Mouse (Mus musculus) telencephalon, adult 2 months (tissue): Measurements from ENCODE around the gene Cmya5.
"Not testable (repeated sequence)": the region's sequence is repeated elsewhere in the genome, so short reads cannot be mapped to it uniquely, and the experiment has no call there.

Experiments used
- DNase-seq: peaks from one replicate; pipeline ENCODE4 v3.0.0-alpha.2; 2011; ENCODE audit warnings: low read depth, low spot score

Cmya5 gene

DNA sequence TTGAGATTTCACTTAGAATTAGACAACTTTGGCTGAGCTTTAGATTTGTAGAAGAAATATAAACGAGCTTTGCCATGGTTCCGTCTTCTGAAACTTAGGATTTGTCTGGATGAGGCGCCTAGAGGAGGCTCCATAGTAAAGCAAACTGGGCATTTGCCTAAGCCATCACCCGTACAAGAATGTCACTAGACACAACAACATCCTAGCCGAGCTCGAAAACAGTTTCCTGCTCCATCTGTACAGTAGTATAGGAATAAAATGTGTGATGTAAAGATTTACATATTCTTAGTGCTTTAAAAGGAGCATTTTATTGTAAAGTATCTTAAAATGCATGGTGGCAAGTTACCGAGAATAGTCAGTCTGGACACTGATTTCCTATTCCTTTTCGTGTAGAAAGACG is 22.2 kb downstream of the Cmya5 start:
- no peak for DNase-seq

DNA sequence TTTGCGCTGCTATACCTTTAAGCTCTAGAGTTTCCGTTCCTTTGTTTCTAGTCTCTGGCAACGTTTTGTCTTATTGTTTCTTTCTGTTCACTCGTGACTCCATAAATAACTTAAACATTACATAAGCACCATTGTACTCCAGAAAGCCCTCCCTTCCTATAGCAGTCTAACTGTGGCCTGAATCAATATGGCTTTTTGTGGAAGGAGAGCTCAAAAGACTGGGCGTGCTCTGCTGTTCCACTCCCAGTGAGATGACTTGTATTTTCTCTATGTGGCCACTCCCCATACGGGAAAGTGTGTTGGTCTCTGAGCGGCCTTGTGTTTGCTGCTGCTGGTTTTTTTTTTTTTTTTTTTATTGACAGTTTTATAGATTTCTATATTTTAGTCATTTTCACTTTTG is 27.3 kb downstream of the Cmya5 start:
- DNase-seq: no peak

DNA sequence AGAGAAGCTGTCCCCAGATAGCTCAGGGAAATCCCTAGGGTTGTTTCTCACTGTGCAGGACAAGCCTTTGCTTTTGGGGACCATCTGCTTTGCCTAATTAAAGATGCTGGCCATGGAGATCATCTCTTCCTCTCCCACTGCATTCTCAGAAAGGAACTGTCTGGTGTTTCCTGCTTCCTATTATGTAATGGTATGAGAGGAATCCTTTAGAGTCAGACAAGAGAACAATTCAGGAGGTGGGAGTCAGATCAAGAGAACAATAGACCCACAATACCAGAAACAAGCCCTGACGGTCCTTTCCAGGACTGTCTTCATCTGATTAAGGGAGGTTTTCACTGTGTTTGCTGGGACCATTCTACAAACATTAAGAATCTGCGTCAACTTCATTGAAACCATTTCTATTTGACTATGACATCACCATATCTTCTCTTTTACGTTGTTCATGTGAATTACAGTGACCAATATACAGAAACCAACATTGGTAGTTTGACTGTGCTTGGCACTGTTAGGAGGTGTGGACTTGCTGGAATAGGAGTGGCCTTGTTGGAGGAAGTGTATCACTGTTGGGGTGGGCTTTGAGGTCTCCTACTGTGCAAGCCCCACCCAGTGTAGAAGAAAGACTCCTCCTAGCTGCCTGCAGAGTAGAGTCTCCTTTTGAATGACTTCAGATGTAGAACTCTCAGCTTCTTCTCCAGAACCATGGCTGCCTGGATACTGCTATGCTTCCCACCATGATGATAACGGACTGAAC is 42.0 kb downstream of the Cmya5 start:
- no peak for DNase-seq

DNA sequence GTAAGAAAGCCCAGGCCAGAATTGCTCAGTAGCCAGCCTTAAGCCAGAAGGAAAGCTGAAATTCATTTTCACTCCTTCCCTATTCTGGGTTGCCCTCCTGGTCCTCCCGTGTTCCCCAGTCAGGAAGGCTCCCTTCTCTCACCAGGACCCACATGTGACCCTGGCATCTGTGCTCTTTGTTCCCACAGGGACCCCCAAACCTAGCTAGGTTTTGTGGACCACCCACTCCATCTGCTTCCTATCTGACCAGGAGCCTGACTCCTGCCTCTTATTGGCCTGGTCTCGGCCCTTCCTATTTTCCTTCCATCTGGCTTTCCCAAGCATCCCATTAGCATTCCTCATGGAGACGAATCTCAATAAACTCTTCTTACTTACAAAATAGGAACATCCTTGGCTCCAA is 45.9 kb downstream of the Cmya5 start:
- DNase-seq: no peak

DNA sequence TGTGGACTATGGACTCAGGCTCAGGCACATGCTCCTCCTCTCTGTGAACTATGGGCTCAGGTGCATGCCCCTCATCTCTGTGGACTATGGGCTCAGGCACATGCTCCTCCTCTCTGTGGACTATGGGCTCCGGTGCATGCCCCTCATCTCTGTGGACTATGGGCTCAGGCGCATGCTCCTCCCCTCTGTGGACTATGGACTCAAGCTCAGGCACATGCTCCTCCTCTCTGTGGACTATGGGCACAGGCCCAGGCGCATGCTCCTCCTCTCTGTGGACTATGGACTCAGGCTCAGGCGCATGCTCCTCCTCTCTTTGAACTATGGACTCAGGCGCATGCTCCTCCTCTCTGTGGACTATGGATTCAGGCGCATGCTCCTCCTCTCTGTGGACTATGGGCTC is 47.9 kb downstream of the Cmya5 start:
- no peak for DNase-seq

DNA sequence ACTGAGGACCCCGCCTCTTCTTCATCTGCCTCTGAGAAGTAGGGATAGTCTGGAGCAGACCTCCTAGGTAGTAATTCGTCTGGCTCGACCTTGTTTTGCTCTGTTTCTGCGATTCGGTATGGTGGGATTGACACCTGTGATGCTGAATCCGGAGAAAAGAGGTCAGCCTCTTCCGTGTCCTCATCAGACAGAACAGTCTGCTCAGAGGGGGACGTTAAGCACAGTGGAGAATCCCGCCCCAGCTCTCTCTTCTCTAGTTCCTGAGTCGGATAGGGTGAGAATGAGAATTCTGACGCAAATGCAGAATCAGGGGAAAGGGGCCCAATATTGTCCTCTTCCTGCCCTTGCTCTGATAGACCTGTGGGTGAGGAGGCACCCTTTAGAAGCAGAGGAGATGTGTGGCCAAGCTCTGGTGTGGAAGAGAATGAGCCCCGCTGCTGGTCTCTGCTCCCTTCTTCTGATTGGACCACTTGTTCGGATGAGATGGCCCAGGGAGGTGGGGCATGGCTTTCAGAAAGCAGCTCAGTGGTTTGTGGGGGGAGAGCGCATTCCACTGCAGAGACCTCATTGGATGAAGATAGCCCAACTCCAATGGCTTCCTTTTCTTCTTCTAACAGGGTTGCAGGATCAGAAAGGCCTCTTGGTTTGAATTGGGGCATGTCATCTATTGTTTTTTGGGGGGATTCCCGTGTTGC is 49.3 kb downstream of the Cmya5 start:
- no peak for DNase-seq

DNA sequence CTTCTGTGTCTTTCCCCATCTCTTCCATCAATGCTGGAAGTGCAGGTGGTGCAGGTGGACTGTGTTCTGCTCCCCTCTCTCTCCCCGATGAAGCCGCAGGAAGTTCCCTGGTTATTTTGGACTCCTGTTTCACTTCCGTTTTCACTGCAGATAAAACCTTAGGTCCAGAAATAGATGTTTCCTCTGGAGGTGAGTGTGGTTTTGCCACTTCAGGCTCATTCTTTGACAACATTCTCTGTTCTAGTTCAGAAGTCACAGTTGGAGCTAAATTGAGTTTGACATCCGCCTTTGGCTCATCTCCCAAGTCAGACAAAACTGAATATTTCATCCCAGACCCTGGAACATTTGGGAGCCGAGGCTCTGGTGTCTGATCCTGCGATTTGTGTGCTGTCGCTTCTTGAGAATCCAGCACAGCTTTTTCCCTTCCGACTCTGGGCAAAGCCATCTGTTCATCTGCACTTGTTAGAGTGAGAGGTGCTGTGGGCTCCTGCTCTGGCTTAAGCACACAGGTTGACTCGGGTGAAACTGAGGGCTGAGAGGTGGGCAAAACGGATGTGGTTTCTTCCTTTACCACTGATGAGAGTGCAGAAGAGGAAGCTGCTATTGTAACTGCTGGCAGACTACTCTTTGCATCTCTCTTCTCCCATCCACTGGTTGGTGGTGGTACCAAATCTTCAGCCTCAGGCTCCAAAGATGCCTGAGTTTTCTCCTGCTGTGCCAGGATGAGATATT is 50.2 kb downstream of the Cmya5 start:
- DNase-seq: peak; percentile 65

DNA sequence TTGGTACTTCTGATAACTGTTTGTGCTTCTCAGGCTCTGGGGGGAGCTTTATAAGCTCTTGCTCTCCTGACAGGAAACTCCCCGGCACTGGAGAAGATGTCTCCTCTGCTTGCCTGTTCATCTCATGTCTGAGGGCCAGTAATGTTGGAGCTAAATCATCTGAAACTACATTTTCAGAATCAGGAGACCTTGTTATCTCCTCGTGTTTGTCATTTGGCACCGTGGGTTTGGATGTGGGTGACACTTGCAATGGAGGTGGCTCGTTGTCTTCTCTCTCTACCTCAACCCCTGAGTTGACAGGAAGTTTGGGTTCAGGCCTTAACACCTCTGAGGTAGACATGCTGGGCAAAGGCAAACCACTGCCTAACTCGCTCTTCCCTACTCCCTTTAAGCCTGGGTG is 50.8 kb downstream of the Cmya5 start:
- no peak for DNase-seq

DNA sequence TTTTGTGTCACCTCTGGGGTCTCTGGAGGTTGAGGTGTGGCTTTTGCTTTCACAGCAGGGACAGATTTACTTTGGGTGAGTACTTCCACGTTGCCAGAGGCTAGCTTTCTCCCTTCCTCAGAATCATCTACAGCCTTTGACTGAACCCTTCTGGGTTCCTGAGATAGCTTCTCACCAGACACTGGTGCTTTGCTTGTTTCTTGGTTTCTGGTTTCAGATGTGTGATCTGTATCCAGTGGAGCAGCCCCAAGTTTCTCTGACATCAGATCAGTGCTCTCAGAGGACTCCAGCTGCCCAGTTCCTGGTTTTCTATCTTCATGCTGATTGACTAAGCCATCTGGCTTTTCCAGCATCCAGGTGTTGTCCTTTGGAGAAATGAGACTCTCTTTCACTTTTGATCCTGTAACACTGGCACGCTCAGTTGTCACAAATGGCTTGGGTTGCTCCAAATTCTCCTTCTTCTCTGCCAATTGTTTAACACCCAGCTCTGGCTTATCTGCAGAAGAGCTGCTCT is 51.6 kb downstream of the Cmya5 start:
- no peak for DNase-seq

DNA sequence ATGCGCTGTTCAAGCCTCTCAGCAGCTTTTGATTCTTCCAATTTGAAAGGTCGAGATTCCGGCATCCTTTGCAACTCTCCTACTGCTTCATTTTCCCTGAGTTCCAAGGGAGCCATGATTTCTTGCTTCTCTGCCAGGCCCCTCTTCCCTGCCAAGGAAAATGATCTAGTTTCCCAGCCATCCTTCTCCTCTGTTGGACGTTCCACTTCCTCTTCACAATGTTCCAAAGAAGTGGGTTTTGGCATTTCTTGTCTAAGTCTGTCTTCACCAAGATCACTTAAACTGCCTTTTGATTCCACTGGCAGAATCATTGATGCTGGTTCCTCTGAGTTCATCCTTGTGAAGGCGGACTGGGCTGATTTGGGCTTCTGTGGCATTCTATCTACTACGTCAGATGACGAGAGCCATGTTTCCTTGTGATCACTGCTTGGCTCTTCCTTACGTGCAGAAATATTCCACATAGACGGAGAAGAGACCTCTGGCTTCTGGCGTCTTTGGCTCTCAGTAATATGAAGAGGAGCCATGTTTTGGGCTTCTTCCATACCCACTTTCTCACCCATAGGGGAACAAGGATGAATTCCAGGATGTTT is 52.6 kb downstream of the Cmya5 start:
- no peak for DNase-seq

DNA sequence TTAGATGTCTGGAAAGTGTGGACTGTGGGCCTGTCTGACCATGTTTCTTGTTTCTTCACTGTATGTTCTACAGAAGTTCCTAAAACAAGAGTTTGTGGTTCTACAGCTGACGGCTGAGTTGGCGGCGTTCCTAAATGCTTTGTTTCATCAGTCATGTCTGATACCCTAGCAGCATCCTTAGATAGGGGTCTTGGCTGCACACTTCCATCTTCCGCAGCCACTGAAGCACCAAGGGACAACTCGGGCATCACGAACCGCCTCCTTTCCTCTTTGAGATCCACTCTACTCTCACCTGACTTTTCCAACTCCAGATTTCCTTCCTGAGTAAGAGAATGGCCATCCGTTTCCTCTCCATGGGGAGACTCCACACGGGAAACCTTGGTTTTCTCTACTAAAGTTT is 53.3 kb downstream of the Cmya5 start:
- no peak for DNase-seq

DNA sequence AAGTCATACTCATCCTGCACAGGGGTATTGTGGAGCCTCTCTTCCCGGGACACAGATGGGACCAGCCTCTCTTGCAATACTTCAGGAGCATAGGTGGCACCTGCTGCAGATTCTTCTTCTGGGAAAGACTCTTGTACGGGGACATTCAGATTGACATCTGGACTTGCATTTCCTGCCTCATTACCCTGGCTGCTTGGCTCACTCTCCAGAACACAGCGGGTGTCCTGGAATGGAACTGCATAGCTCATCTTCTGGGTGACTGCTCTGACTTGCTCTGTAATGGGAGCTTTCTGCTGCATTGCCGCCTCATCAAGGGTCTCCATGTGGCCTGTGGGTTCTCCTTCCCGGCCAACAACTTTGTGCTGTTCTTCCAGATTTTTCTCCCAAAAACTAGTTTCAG is 55.0 kb downstream of the Cmya5 start:
- DNase-seq: no peak

DNA sequence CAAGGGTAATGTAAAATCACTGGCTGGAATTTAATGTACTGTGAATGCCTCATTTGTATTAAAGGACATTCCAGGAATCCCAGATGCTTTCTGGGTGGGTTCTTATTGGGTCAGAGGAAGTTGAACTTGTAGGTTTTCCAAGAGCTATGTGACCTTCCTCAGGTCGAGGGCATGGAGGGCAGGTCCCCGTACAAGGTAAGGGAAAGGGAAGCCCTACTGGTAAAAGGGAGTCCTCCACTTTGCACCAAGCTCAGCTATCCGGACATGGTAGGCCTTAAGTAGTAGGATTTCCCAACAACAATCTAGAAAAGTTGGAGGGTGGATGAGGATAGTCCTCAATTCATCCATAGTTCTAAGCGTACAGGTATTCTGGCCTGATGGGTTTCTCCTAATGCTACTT is 58.8 kb downstream of the Cmya5 start:
- DNase-seq: no peak

DNA sequence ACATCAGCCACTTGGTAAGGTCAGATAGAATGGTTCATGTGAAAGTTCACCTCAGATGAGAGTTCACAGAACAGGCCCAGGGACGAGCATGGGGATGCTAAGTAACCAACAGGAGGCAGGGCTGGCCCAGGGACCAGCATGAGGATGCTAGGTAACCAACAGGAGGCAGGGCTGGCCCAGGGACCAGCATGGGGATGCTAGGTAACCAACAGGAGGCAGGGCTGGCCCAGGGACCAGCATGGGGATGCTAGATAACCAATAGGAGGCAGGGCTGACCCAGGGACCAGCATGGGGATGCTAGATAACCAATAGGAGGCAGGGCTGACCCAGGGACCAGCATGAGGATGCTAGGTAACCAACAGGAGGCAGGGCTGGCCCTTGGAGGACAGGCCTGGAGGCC is 62.2 kb downstream of the Cmya5 start:
- not testable (repeated sequence) for DNase-seq

DNA sequence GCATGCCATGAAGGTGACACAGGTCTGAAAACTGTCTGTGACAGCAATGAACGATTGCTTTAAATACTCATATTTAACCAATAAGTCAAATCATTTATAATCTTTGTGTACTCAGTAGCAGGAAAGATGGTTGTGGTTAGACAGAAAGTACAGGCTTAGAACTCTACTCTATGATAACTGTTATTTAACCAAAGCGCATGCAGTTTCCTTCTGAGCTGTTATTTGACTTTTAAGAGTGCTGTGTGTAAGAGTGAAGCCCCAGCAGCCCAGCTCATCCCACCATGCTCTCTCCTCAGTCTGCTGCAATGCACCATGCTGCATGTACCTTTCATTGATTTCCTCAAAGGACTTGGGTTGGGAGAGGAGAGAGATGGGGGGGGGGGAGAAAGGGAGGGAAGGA is 63.7 kb downstream of the Cmya5 start:
- no peak for DNase-seq

DNA sequence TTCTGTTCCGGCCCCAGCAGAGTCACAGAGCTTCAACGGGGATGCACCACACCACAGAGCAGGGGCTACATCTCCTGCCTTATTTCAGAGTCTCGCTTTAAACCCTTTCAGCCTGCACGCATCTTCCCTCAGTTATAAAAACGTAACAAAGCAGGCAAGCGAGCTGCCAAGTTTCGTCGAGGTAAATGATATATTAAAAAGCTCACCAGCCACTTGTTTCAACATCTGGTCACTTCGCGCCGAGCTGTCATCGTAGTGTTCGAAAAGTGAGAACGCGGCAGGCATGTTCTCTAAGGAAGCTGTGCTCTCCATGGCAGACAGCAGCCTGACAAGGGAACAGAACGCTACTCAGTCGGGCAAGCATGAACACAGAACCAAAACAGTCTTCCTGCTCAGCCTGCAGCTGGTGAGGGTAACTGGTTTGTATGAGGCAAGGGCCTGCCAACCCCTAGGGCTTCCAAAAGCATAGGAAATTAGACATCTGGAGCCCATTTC is 70.3 kb downstream of the Cmya5 start:
- DNase-seq: no peak

DNA sequence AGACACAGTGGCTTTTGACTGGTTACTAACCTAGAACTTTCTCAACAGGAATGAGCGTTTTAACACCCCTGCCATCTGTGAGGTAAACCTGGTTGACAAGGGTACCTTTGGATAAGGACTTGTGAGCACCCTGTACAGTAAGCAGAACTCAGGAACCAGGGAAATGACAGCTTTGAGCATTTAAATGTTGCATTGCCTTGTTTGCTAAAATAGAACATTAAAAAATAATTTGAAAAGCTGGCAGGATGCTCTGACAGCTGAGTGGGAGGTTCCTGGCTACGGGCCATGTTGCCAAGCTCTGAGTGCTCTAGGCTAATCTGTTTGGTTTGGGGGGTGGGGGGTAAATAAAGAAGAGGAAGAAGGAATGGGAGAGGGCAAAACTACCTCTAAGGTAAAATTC is 70.9 kb downstream of the Cmya5 start:
- peak; percentile 75 for DNase-seq

DNA sequence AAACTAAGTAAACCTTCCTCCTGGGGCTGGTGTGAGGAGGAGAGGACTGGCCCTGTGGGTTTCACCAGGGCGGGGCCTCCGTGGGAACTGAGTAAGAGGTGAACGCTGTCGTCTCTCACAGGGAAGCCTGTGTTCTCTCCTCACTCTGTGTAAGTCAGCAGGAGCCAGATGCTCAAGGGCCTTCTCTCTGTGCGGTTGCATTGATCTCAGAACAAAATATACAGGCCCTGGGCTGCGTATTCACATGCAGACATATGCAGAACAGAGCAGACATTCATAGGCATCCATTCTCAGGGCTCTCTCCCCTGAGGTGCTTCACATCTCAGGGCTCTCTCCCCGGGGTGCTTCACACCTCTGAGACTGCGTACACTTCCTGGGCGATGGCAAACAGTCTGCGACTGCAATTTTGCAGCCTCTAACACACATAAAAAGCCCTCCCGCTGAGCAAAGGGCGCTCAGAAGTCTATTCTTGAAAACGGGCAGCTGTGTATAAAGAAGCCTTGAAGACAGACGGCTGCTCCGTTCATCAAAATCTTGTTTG is 71.6 kb downstream of the Cmya5 start:
- DNase-seq: no peak

DNA sequence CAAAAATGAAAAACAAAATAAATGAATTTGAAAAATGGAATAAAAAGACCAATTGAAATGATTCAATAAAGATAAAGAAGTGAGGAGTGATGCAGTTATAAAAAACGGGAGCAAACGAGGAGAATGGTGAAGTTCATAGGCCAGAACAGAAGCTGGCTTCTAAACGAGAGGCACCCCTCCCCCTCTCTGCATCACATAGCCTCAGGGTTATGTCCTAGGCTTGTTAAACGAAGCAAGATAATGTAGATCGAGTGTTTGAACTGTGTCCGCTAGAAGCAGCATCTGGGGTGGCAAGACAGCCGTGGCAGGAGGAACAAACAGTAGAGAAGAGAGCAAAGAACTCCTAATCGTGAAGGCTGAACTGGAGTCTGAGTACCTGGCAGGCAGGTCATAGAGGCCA is 74.1 kb downstream of the Cmya5 start:
- DNase-seq: no peak

DNA sequence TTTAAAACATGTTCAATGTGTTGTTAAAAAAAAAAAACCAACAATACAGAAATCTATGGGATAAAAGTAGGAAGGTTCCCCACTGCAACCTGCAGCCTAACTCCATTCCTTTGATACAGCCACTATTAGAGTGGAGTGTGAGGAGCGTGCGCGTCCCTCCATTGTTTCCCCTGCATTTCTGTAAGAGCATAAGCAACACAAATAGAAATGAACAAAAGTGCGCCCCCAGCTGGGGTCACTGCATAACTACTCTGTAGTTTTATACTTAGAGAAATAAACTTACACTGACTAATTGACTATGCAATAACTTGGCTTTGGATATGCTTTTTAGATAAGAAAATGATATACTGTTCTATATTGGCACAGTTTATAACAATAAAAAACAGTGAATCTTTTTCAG is 75.0 kb downstream of the Cmya5 start:
- no peak for DNase-seq

DNA sequence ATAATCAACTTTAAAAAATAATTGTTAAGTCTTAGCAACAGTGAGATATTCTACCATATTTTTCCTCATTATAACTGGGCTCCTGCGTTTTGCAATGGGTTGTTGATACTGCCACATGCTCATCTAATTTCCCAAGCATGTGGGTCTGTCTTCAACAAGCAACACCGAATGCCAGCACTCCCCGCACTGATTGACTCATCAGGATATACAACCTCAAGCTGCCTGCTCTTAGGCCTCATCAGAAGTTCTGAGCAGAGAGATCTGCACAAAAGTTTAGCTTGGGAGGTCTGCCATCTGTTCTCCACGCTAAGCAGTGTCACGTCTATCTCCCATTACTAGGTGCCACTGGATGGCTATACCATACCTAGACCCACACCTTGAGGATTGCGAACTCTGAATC is 76.2 kb downstream of the Cmya5 start:
- DNase-seq: no peak
